Mouse (Mus musculus): ENCODE measurements around the gene Mybbp1a.

DNA sequence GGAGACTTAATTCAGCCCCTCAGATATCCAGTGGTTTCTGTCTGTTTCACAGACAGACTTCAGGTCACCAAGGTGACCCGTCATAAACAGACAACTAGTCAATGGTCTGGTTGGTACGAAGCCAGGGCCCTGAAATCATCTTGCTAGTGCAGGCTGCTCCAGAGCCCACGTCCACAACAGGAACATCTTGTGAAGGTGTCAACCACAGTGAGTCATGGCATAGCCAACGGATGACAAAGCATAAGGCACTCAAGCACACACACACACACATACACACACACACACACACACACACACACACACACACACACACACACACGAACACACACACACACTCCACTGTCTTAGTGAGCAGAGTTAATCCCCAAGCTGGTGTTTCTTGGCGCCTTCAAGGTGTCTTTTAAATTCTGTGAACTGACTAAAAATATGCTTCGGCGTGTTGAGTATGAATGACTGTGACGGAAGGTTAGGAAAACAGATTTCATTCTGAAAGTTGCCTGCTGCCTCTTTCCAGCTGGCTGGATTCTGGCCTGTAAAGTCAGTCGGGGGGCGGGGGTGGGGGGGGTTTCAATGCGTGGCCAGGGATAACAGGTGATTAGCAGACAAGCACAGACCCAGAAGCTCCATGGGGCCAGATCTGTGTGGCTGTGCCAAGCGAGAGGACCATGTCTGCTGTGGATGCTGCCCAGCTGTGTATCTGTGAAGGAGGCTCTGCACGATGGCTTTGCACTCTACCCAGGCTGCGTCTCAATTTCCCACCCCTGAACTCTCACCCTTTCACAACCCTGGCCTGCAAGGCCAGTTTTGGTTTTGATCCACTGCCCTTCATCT lies 50.2 kb downstream of the Mybbp1a start:
- no peak for TF ChIP-seq TAL1 (IDR thresholded peaks at IDR 0.05; ENCODE audit: low read length)
- TF ChIP-seq GATA1 (IDR thresholded peaks at IDR 0.05; ENCODE audit: low read length) = no peak

All from erythroblast, embryonic 14.5 days (primary cell).